Mouse (Mus musculus) intestine, postnatal 0 days (tissue): ENCODE measurements around the gene Epha4. TPM values are rescaled to one million over a fixed set of nuclear protein-coding genes. Genes with fewer than 3 reads are reported as not detected.

Source experiments
- ATAC-seq: fragments of 200-750 bp; cut with Nextera tagmentation; 2 replicates; pipeline ENCODE4 v1.8.0; 2017; ENCODE audit warnings: mild to moderate bottlenecking, moderate TSS enrichment, moderate library complexity
- H3K27ac ChIP-seq: fragments of 300-500 bp; sonication (generic); 2 replicates; pipeline ENCODE4 v1.5.1; 2014; ENCODE audit warnings: mild to moderate bottlenecking, low read depth, low read length, moderate library complexity
- H3K27me3 ChIP-seq: fragments of 300-500 bp; sonication (generic); replicated peaks from 2 replicates; pipeline ENCODE4 v1.6.1; 2014; ENCODE audit warnings: low read length, mixed read lengths; ENCODE audit not compliant: control insufficient read depth, insufficient read depth
- H3K36me3 ChIP-seq: fragments of 300-500 bp; sonication (generic); 2 replicates; pipeline ENCODE4 v1.6.1; 2014; ENCODE audit warnings: mild to moderate bottlenecking, moderate library complexity; ENCODE audit not compliant: control insufficient read depth, insufficient read depth
- H3K4me1 ChIP-seq: fragments of 300-500 bp; sonication (generic); replicated peaks from 2 replicates; pipeline ENCODE4 v1.6.1; 2014; ENCODE audit warnings: antibody characterized with exemption, low read length, mixed read lengths; ENCODE audit not compliant: control insufficient read depth, insufficient read depth
- H3K4me2 ChIP-seq: fragments of 300-500 bp; sonication (generic); replicated peaks from 2 replicates; pipeline ENCODE4 v1.6.1; 2014; ENCODE audit warnings: low read depth, mild to moderate bottlenecking, moderate library complexity
- H3K4me3 ChIP-seq: fragments of 300-500 bp; sonication (generic); 2 replicates; pipeline ENCODE4 v1.5.1; 2014; ENCODE audit warnings: low read depth, low read length
- H3K9ac ChIP-seq: fragments of 300-500 bp; sonication (generic); 2 replicates; pipeline ENCODE4 v1.6.1; 2014; ENCODE audit warnings: mild to moderate bottlenecking, low read depth, low read length
- H3K9me3 ChIP-seq: fragments of 300-500 bp; sonication (generic); 2 replicates; pipeline ENCODE4 v1.6.1; 2016; ENCODE audit warnings: mixed run types; ENCODE audit not compliant: control insufficient read depth
- CTCF ChIP-seq: sonication (generic); IDR thresholded peaks from 2 replicates; pipeline ENCODE4 v1.5.1; 2016; ENCODE audit warnings: low read depth, mild to moderate bottlenecking, control low read depth, antibody characterized with exemption, moderate library complexity
- WGBS: fragments of 180-500 bp; shearing (Covaris S2); extraction: QIAGEN DNeasy Blood & Tissue Kit; methylation state at CpG from one replicate; pipeline ENCODE4 v1.1.7; 2014; 5-methylcytosine and 5-hydroxymethylcytosine counted together
- polyA plus RNA-seq: library from polyadenylated mRNA; unstranded; fragments of >200 nt; fragmentation: Nextera tagmentation; extraction: Ambion mirVana; gene quantifications from 2 replicates; pipeline ENCODE4 v1.2.1, GENCODE M21; 2015

Gene Epha4
- polyA plus RNA-seq, 1 experiment from 2014 or later, result 1.5 TPM

- H3K9me3 ChIP-seq, result no peaks in the 10 kb centered on the region
- no peak overlapping the region for H3K27ac ChIP-seq
- TF ChIP-seq CTCF, result no peak
- H3K27me3 ChIP-seq, result no peaks in the 10 kb centered on the region
- H3K4me2 ChIP-seq, result no peak overlapping the region
- no peak for ATAC-seq
- H3K4me3 ChIP-seq, result no peak overlapping the region
- H3K4me1 ChIP-seq, result no peaks in the 10 kb centered on the region
- no peak overlapping the region for H3K9ac ChIP-seq
- H3K36me3 ChIP-seq, result no peaks in the 10 kb centered on the region
- 92% methylated on average over 3 of the region's 3 CpGs for WGBS
These were observed 104.7 kb downstream of the Epha4 start for GRCm38 (mm10) chr1:77410153-77410552.

- no peaks in the 10 kb centered on the region for H3K36me3 ChIP-seq
- ATAC-seq, result no peak
- H3K4me1 ChIP-seq, result no peaks in the 10 kb centered on the region
- whole genome bisulfite sequencing, result 70% methylated on average over 8 of the region's 8 CpGs
- H3K4me2 ChIP-seq, result no peak overlapping the region
- no peaks in the 10 kb centered on the region for H3K9me3 ChIP-seq
- H3K27ac ChIP-seq, result no peak overlapping the region
- no peak for TF ChIP-seq CTCF
- H3K9ac ChIP-seq, result no peak overlapping the region
- no peaks in the 10 kb centered on the region for H3K27me3 ChIP-seq
- H3K4me3 ChIP-seq, result no peak overlapping the region
These were observed 105.4 kb downstream of the Epha4 start for GRCm38 (mm10) chr1:77409509-77409908.

- Histone ChIP-seq H3K36me3 (no peaks in the 10 kb centered on the region), H3K4me3 (no peak overlapping the region), H3K27me3 (no peaks in the 10 kb centered on the region), H3K27ac (no peak overlapping the region), H3K4me2 (no peak overlapping the region), H3K9ac (no peak overlapping the region), H3K9me3 (no peaks in the 10 kb centered on the region), H3K4me1 (no peaks in the 10 kb centered on the region)
- no peak for TF ChIP-seq CTCF
- no peak for ATAC-seq
- 50% methylated on average over 9 of the region's 9 CpGs for WGBS
These were observed 107.5 kb downstream of the Epha4 start for GRCm38 (mm10) chr1:77407417-77407816.

- no peak for ATAC-seq
- Histone ChIP-seq H3K4me2 (no peak overlapping the region), H3K27ac (no peak overlapping the region), H3K36me3 (no peaks in the 10 kb centered on the region), H3K4me3 (no peak overlapping the region), H3K9ac (no peak overlapping the region), H3K4me1 (no peaks in the 10 kb centered on the region), H3K27me3 (no peaks in the 10 kb centered on the region), H3K9me3 (no peaks in the 10 kb centered on the region)
- WGBS, result 82% methylated on average over 9 of the region's 9 CpGs
- no peak for TF ChIP-seq CTCF
These were observed 108.3 kb downstream of the Epha4 start for GRCm38 (mm10) chr1:77406631-77407030.

- WGBS, result 79% methylated on average over 10 of the region's 10 CpGs
- H3K4me2 ChIP-seq, result no peak overlapping the region
- no peaks in the 10 kb centered on the region for H3K4me1 ChIP-seq
- H3K27me3 ChIP-seq, result no peaks in the 10 kb centered on the region
- no peak for ATAC-seq
- no peak overlapping the region for H3K4me3 ChIP-seq
- no peak overlapping the region for H3K9ac ChIP-seq
- no peaks in the 10 kb centered on the region for H3K36me3 ChIP-seq
- H3K27ac ChIP-seq, result no peak overlapping the region
- no peak for TF ChIP-seq CTCF
- no peaks in the 10 kb centered on the region for H3K9me3 ChIP-seq
These were observed 110.4 kb downstream of the Epha4 start for GRCm38 (mm10) chr1:77404537-77404936.

GRCm38 (mm10) chr1:77402942-77403341, 111.9 kb downstream of the Epha4 start:
- Histone ChIP-seq H3K4me1 (no peaks in the 10 kb centered on the region), H3K9ac (no peak overlapping the region), H3K36me3 (no peaks in the 10 kb centered on the region), H3K27me3 (no peaks in the 10 kb centered on the region), H3K9me3 (no peaks in the 10 kb centered on the region), H3K4me3 (no peak overlapping the region), H3K4me2 (no peak overlapping the region), H3K27ac (no peak overlapping the region)
- no peak for ATAC-seq
- WGBS, result 62% methylated on average over 4 of the region's 4 CpGs
- no peak for TF ChIP-seq CTCF

GRCm38 (mm10) chr1:77401465-77401864, 113.4 kb downstream of the Epha4 start:
- Histone ChIP-seq H3K4me1 (no peaks in the 10 kb centered on the region), H3K4me3 (no peak overlapping the region), H3K27ac (no peak overlapping the region), H3K36me3 (no peaks in the 10 kb centered on the region), H3K9me3 (no peaks in the 10 kb centered on the region), H3K9ac (no peak overlapping the region), H3K27me3 (no peaks in the 10 kb centered on the region), H3K4me2 (no peak overlapping the region)
- WGBS, result 63% methylated on average over 1 of the region's 1 CpGs
- ATAC-seq, result no peak
- TF ChIP-seq CTCF, result no peak
